Mouse (Mus musculus) ES-CJ7 (cell line): Measurements from ENCODE around the gene Rnf5.

Experiments used
- DNase-seq: peaks from one replicate; pipeline ENCODE4 v3.0.0; 2011; ENCODE audit warnings: low read depth, low spot score

The Rnf5 gene

GRCm38 (mm10) chr17:34603375-34604060, at the start of gene Rnf5:
Rnf5 (minus strand) TSS chr17:34603690.
- DNase-seq, result peak; percentile 100

DNA sequence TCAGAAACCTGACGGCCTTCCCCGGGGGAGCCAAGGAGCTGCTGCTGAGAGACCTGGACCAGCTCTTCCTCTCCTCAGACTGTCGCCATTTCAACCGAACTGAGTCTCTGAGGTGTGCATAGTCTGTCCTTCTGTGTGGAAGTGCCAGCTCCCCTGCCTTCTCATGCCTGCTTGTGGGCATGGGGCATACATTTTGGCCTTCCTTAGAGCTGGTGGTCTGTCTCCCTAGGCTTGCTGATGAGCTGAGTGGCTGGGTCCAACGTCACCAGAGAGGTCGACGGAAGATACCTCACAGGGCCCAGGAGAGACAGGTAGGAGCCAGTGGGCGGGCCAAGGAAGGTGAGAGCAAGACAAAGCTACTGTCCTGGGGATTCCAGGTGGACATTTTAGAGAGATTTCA, 49.5 kb upstream of the Rnf5 start:
- DNase-seq, result no peak

DNA sequence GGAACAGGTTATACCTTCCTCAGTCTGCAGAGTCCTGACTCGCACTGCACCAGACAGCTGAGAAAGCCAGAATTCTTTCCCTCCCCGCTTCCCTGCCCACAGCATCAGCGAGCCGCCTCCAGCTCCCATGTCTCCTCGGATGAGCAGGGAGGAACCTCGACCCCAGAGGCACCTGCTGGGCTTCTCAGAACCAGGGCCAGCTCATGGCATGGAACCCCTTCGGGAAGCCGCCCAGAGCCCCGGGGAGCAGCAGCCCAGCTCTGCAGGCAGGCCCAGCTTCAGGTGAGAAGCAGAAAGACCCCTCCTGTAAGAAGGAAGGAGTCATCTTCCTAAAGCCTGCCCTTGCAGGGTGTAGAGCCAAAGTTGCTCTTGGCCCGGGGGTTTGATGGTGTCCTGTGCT, 49.1 kb upstream of the Rnf5 start:
- DNase-seq, result no peak

- DNase-seq, result peak; percentile 56
These were observed 48.2 kb upstream of the Rnf5 start for GRCm38 (mm10) chr17:34651507-34652221.

- no peak for DNase-seq
These were observed 47.3 kb upstream of the Rnf5 start for GRCm38 (mm10) chr17:34650781-34651180.

- no peak for DNase-seq
These were observed 45.8 kb upstream of the Rnf5 start for GRCm38 (mm10) chr17:34649106-34649864.

DNA sequence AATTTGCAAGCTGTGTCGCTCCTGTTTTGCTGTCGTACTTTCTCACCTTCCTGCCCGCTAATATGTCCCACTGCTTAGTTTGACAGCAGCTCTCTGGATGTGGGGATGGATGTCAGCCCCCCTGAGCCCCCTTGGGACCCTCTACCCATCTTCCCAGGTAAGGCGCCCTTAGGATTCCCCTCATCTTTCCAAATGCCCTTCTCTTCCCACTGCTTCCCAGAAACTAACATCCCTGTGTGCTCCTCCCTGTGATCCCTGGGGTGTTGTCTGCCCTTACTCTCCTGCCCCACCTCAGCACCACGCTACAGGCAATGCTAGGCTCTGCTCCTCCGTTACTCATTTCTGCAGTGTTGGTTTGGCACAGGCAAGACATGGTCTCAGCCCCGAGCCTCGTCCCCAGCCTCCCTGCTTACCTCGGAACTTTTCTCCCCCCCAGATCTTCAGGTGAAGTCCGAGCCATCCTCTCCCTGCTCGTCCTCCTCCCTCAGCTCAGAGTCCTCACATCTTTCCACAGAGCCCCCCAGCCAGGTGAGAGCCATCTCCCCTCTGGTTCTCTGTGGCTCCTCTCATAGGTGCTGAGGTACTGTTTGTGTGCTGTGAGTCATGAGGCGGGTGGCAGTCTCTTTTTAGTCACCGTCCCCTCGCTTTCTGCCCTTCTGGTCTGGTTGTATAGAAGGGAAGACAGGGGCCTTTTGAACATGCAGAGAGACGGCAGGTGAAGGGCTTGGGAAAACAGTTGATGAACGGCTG, 44.8 kb upstream of the Rnf5 start:
- DNase-seq, result no peak

GRCm38 (mm10) chr17:34646906-34647787, 43.7 kb upstream of the Rnf5 start, which contains the start of gene Atf6b:
Atf6b (plus strand) TSS chr17:34647146.
- peak; percentile 99 for DNase-seq

DNA sequence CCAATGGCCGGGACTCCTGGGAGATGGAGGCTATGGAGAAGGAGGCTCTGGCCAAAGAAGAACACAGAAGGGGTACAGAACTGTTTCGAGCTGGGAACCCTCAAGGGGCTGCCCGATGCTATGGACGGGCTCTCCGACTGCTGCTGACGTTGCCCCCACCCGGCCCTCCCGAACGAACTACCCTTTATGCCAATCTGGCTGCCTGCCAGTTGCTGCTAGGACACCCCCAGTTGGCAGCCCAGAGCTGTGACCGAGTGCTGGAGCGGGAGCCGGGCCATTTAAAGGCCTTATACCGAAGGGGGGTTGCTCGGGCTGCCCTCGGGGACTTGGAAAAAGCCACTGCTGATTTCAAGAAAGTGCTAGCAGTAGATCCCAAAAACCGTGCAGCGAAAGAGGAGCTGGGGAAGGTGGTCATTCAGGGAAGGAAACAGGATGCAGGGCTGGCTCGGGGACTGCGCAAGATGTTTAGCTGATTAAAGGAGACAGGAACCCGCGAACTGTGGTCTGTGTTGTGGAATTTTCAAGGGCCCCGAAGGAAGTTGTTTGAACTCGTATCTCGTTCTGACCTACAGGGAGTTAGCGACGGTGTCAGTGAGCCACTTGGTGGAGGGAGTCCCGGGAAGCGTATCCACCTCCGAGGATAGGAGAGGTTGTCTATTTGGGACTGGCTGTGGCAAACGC, 42.5 kb upstream of the Rnf5 start:
- no peak for DNase-seq

DNA sequence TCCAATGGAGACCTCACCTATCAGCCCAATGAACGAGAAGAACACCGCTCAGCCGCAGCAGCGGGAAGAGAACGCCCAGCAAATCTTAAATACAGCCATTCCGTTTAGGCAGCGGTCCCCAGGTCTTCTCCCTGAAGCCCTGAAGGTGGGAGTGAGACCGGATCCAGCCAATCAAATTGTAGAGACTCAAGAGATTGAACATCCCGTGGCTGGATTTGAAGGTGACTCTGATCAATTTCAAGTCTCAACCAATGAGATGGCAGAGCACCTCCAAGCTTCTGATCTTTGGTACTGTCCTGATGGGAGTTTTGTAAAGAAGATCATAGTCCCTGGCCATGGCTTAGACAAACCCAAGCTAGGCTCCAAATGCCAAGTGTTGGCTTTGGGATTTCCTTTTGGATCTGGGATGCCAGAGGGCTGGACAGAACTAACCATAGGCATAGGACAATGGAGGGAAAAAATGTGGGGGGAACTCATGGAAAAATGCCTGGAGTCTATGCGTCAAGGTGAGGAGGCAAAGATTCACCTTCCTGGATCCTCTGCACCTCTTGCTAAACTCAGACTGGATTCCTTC, 41.9 kb upstream of the Rnf5 start:
- DNase-seq, result peak; percentile 84

DNA sequence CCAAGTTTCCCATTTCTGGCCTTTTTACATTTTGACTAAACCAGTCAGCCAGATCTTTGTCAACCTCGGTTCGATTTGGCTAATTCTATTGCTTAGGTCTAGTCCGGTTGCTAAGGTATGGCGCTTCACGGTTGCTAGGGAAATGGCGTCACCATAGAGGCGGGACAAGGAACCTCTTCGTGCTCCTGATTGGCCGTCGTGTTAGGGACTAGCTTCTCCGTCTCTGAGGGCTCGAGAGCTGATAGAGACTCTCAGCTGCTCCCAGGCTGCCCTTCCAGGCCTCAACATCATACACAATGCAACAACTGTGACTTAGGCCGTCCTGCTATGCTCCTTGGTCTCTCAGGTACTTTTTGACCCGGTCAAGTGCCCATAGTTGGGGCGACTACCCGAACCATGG, 41.1 kb upstream of the Rnf5 start, which contains the start of gene Fkbpl:
Fkbpl (plus strand) TSS at position 157 of the 400 bp plus-strand sequence.
- peak; percentile 98 for DNase-seq

DNA sequence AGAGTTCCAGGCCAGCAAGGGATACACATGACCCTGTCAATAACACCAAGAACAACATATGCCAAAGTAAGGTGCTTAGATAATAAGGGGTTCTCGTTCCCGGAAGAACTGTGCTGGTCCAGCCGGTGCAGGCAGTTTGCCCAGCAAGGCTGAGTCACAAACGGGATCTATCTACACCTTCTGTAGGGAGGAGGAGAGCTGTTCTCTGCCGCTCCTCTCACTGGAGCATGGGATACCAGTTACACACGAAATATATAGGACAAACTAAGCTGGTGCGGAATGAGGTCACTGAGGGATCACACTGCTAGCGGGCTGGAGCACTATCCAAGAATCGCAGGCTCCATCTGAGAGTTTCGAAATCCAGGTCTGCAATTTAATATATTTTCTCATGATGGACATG, 40.5 kb upstream of the Rnf5 start:
- DNase-seq, result no peak

GRCm38 (mm10) chr17:34643379-34643778, 39.9 kb upstream of the Rnf5 start:
- no peak for DNase-seq

DNA sequence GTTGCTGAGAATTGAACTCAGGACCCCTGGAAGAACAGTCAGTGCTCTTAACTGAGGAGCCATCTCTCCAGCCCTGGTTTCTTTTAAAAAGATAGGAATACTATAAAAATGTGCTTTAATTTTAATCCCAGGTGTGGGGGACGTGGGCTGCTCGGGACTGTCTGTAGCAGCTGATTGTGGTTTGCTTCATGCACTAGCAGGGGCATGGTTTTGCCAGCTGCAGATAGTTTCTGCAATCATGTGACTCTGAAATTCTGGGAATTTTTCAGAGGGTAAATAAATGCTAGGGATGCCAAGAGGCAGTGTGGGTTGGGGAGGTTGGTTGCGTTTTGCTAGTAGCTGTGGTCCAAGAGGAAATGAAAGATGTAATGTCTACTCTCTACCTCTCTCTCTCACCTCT, 38.5 kb upstream of the Rnf5 start:
- DNase-seq, result no peak

GRCm38 (mm10) chr17:34640778-34641601, 37.5 kb upstream of the Rnf5 start:
- no peak for DNase-seq

DNA sequence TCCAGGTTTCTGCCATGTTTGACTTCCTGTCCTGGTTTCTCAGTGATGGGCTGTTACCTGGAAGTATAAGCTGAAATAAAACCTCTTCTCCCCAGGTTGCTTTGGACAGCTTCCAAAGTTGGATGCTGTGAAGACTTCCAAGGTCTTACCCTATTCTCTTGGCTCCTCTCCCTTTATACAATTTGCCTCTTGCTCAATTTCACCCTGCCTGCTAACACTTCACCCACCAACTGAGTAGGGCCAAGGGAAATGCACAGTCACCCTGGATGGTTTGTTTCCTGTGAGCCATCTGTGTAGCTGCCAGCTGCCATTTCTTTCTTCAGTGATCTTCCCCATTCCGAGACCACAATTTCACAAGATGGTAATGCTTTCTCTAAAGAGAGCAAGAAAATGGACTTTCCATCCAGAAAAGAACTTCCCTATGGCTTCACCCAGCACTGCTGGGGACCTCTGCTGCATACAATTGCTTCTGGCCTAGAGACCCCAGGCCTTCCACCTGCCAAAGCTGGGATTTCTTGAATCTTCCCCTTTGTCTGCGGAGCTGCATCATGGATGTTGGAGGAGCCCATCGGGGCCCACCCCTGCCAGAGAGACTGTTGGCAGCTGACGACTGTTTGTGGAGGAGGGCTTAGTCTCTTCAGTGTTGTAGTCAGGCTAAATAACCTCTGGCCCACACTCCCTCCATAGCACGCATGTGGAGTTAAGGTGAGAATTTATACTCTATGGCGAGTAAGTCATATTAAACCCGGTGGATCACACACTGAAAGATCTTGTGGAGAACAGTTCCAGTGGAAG, 36.2 kb upstream of the Rnf5 start:
- DNase-seq, result no peak

GRCm38 (mm10) chr17:34637459-34637858, 34.0 kb upstream of the Rnf5 start:
- no peak for DNase-seq

- DNase-seq, result no peak
These were observed 32.2 kb upstream of the Rnf5 start for GRCm38 (mm10) chr17:34635671-34636070.
